Mouse (Mus musculus) embryonic fibroblast, embryonic 13.5 days (primary cell): ENCODE results near the gene Ctdsp2. TPM values are rescaled to one million over a fixed set of nuclear protein-coding genes. Genes with fewer than 3 reads are reported as not detected.
A peak's percentile ranks its signal among the peaks of the same experiment; 100 is the strongest.

Experiments used
- H3K27ac ChIP-seq: 2 replicates; pipeline ENCODE4 v1.5.1; 2012; ENCODE audit warnings: low read length, control low read depth, inconsistent platforms; ENCODE audit not compliant: insufficient read depth
- H3K4me1 ChIP-seq: 2 replicates; pipeline ENCODE4 v1.6.1; 2011; ENCODE audit warnings: low read length; ENCODE audit not compliant: control insufficient read depth, insufficient read depth
- H3K4me3 ChIP-seq: 2 replicates; pipeline ENCODE4 v1.5.1; 2011; ENCODE audit warnings: mild to moderate bottlenecking, control low read depth, low read length; ENCODE audit not compliant: insufficient read depth
- CTCF ChIP-seq: IDR thresholded peaks from 2 replicates; pipeline ENCODE4 v1.5.1; 2011; ENCODE audit warnings: mild to moderate bottlenecking, control low read depth, low read length, moderate library complexity, borderline replicate concordance; ENCODE audit not compliant: insufficient read depth
- POLR2A ChIP-seq: IDR thresholded peaks from 2 replicates; pipeline ENCODE4 v1.6.1; 2011; ENCODE audit warnings: low read depth, mild to moderate bottlenecking, control low read depth, low read length, moderate library complexity
- polyA plus RNA-seq: library from polyadenylated mRNA; stranded (reverse); fragments of >200 nt; gene quantifications from 2 replicates; pipeline ENCODE4 v1.2.4, GENCODE M21; 2011; ENCODE audit warnings: low read depth; ENCODE audit not compliant: missing spikeins, insufficient read length

Ctdsp2 gene
- polyA plus RNA-seq, 1 experiment = 208 TPM

- H3K4me1 ChIP-seq = no peaks in the 10 kb centered on the region
- H3K4me3 ChIP-seq = no peak overlapping the region
- no peak for TF ChIP-seq CTCF
- no peak for TF ChIP-seq POLR2A
- no peak overlapping the region for H3K27ac ChIP-seq
Measured at GRCm38 (mm10) chr10:127002765-127003164, 24.2 kb downstream of the Ctdsp2 start.

DNA sequence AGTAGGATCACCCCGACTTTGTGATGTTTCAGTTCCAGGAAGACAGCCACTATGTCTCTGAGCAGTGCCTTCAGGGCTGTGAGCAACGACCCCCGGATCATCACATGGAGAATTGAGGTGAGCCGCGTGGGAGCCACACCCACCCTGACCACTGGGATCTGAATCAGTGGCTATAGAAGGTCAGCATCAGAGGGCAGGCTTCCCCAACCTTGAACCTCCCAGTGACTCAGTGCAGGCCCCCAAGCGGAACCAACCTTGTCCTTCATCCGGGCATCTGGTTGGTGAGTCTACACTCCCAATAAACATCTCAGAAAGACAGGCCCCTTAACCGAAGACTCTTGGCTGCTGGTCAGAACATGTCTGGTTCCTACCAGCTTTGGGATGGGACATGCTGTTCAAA, 24.8 kb downstream of the Ctdsp2 start:
- Histone ChIP-seq H3K4me1 (no peaks in the 10 kb centered on the region), H3K4me3 (no peak overlapping the region), H3K27ac (no peak overlapping the region)
- TF ChIP-seq CTCF (no peak), POLR2A (no peak)

- no peak overlapping the region for H3K4me3 ChIP-seq
Measured at GRCm38 (mm10) chr10:127003806-127004205, 25.3 kb downstream of the Ctdsp2 start.

GRCm38 (mm10) chr10:127016488-127016887, 38.0 kb downstream of the Ctdsp2 start:
- H3K4me1 ChIP-seq = no peaks in the 10 kb centered on the region
- no peak for TF ChIP-seq CTCF
- H3K27ac ChIP-seq = no peak overlapping the region
- no peak overlapping the region for H3K4me3 ChIP-seq

More at GRCm38 (mm10) chr10:127003806-127004205, 25.3 kb downstream of the Ctdsp2 start:
- TF ChIP-seq POLR2A = no peak
- no peak for TF ChIP-seq CTCF
- no peak overlapping the region for H3K27ac ChIP-seq
- H3K4me1 ChIP-seq = no peaks in the 10 kb centered on the region

DNA sequence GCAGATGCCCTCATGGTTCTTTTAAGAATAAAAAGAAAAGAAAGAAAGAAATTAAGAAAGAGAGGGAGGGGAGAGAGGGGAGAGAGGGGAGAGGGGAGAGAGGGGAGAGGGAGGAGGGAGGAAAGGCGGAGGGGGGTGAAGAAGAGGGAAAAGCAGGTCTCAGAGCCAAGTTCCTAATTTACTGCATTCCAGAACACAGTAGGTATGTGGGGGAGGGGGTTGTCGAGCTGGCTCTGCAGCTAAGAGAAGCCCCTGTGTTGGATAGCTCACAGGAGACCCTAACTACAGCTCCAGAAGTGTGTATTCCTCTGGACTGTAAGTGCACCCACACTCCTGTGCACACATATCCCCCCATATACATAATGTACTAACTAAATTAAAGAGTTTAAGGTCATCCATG, 38.6 kb downstream of the Ctdsp2 start:
- no peak for TF ChIP-seq POLR2A
- no peak for TF ChIP-seq CTCF
- Histone ChIP-seq H3K4me3 (no peak overlapping the region), H3K27ac (no peak overlapping the region), H3K4me1 (no peaks in the 10 kb centered on the region)

- TF ChIP-seq POLR2A = no peak
- no peak for TF ChIP-seq CTCF
- no peak overlapping the region for H3K4me3 ChIP-seq
- no peak overlapping the region for H3K27ac ChIP-seq
- H3K4me1 ChIP-seq = no peaks in the 10 kb centered on the region
Measured at GRCm38 (mm10) chr10:127018422-127018821, 39.9 kb downstream of the Ctdsp2 start.

- Histone ChIP-seq H3K4me3 (peak within 1 kb of the TSS; percentile 93), H3K4me1 (no peaks in the 10 kb centered on the region), H3K27ac (peak within 1 kb of the TSS; percentile 45)
- peak; percentile 95 for TF ChIP-seq CTCF
- peak; percentile 70 for TF ChIP-seq POLR2A
Measured at GRCm38 (mm10) chr10:127030336-127031296, 52.1 kb downstream of the Ctdsp2 start, which contains the start of gene Tsfm. Tsfm (minus strand) TSS chr10:127030840.

DNA sequence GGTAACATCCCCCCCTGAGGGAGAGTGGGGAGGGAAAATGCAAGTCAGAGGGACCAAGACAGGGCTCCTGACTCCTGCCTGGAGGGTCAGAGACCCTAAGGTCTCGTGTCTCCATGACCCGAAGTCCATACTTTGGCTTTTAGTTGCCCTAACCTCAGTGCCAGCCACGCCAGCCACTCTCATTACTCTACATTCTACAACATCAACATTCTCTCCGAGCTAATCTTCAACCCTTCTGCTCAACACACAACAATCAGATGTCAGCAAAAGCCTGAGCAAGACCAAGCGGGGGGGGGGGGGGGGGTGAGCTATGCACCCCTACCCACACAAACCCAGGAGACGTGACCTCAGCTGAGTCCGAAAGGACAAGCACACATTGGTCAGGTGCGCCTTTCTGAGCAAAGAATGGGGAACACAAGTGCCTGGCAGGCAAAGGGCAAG, 54.8 kb downstream of the Ctdsp2 start:
- TF ChIP-seq POLR2A = no peak
- no peak for TF ChIP-seq CTCF
- Histone ChIP-seq H3K27ac (no peak overlapping the region), H3K4me3 (no peak overlapping the region), H3K4me1 (no peaks in the 10 kb centered on the region)

DNA sequence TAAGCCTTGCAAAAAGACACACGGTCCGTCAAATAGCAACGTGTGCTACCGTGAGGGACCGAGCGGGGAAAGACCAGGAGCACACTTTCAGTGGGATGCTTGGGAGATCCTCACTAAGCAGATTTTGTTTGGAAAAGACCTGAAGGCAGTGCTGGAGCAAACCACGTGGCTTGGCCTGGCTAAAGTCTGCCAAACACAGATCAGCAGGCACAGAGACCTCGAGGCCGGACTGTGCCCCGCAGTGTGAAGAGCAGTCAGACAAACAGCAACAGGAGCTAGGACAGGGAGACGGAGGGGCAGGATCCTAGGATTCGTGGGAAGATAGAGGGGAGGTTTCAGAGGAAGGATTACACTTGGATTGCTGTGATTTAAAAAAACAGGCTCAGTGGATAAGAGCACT, 57.8 kb downstream of the Ctdsp2 start:
- H3K4me1 ChIP-seq = peaks cover 3% of the 10 kb centered on the region; the same call in 1 of the 2 replicates
- H3K27ac ChIP-seq = no peak overlapping the region
- no peak for TF ChIP-seq POLR2A
- TF ChIP-seq CTCF = no peak
- H3K4me3 ChIP-seq = no peak overlapping the region

- H3K4me1 ChIP-seq = peaks cover 3% of the 10 kb centered on the region; the same call in 1 of the 2 replicates
- H3K4me3 ChIP-seq = no peak overlapping the region
- TF ChIP-seq CTCF (no peak), POLR2A (no peak)
- H3K27ac ChIP-seq = no peak overlapping the region
Measured at GRCm38 (mm10) chr10:127037641-127038040, 59.1 kb downstream of the Ctdsp2 start.
